Mouse (Mus musculus) brain, embryonic 14.5 days (tissue): ENCODE measurements around the gene Bcr. TPM values are rescaled to one million over a fixed set of nuclear protein-coding genes. Genes with fewer than 3 reads are reported as not detected.

ENCODE experiments used
- DNase-seq: peaks from one replicate; pipeline ENCODE4 v3.0.0-alpha.2; 2011; ENCODE audit warnings: low read depth
- CTCF ChIP-seq: fragments of 200-500 bp; IDR thresholded peaks from 2 replicates; pipeline ENCODE4 v1.5.1; 2012; ENCODE audit warnings: inconsistent platforms, mild to moderate bottlenecking, moderate library complexity, borderline replicate concordance; ENCODE audit not compliant: insufficient read depth, insufficient read length; ENCODE audit errors: extremely low read depth
- POLR2A ChIP-seq: fragments of 200-500 bp; IDR thresholded peaks from 2 replicates; pipeline ENCODE4 v1.6.1; 2012; ENCODE audit warnings: mild to moderate bottlenecking, inconsistent platforms, borderline replicate concordance; ENCODE audit not compliant: poor library complexity, insufficient read depth, insufficient read length, severe bottlenecking; ENCODE audit errors: extremely low read depth
- polyA plus RNA-seq: library from polyadenylated mRNA; depleted of rRNA; stranded (reverse); fragments of >200 nt; gene quantifications from 2 replicates; pipeline ENCODE4 v1.2.3, GENCODE M21; 2012

Bcr gene
- polyA plus RNA-seq, 1 experiment = 83.3 TPM

DNA sequence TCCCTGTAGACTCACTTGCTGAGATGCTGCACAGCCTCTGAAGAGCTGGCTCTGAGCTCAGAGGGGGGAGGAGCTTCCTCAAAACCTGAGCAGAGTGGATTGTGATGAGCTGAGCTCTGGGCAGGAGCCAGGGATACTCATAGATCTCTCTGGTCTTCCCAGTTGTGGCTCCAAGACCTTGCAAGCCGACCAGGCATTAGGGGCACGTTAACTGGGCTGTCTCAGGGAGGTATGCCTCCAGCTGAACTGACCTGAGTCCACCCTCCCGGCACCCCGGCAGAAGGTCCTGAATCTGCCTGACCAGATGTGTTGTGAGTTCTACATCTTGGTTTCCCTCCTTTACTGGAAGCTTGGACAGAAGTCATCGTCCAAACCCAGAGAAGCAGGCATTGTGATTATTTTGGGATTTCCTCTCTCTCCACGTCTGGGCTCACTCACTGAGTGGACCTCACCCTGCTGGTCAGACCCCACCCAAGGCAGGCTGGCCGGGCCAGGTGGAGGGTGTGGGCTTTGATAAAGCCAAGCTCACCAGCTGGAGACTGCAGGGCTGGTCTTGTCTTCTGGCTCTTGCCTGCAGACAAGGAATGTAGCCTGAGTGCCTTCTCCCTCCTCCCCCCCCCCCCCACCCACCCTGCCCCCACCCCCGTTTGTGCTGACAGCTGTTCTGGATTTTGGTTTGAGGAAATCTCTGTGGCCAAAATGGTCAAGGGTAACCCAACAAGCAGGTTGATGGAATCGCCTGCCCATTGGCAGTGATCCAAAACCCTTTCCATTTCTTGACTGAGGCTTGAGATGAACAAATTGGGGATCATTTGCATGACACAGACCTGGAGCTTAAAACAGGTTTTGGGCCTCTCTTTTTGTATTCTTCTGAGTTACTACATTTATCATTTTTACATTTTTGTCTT, 44.1 kb downstream of the Bcr start:
- TF ChIP-seq POLR2A (no peak), CTCF (no peak)
- peak; percentile 54 for DNase-seq

DNA sequence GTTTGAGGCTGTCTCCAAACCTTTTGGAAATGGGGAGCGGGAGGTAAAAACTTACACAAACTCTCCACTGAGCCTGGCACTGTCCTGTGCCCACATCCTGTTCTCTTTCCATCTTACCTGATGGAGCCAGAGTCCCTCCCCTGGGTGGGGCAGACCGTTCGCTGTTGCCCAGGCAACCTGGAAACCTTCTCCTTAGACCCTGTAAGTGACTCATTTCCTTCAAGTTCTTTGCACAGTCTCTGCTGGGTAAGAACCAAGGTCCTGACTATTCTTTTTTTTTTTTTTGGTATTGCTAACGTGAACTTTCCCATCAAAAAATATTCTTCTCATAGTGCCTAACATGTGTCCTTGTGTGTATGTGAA, 44.7 kb downstream of the Bcr start:
- DNase-seq = no peak
- TF ChIP-seq POLR2A = no peak
- TF ChIP-seq CTCF = no peak

DNA sequence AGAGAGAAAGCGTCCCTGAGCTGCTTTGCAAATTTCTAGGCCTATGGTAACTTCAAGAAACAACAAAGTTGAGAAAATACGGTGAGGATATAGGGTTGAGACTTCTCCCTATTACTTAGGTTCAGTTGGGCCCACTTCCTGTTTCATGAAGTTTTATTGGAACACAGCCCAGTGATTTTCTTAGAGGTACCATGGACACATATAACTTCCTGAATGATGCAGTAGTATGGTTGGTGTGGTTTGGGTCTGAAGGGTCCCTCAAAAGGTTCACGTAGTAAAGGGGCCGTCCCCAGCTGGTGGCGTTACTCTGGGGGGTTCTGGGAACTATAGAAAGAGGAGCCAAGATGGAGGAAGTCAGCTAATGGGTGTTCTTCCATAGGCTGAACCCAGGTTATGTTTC, 45.3 kb downstream of the Bcr start:
- DNase-seq = no peak

GRCm38 (mm10) chr10:75106940-75107381, 46.6 kb downstream of the Bcr start:
- TF ChIP-seq POLR2A (no peak), CTCF (no peak)
- peak; percentile 58 for DNase-seq

More for the DNA sequence above, 45.3 kb downstream of the Bcr start:
- TF ChIP-seq CTCF (no peak), POLR2A (no peak)

- TF ChIP-seq POLR2A (no peak), CTCF (no peak)
- DNase-seq = no peak
Measured at GRCm38 (mm10) chr10:75108092-75108491, 47.7 kb downstream of the Bcr start.

DNA sequence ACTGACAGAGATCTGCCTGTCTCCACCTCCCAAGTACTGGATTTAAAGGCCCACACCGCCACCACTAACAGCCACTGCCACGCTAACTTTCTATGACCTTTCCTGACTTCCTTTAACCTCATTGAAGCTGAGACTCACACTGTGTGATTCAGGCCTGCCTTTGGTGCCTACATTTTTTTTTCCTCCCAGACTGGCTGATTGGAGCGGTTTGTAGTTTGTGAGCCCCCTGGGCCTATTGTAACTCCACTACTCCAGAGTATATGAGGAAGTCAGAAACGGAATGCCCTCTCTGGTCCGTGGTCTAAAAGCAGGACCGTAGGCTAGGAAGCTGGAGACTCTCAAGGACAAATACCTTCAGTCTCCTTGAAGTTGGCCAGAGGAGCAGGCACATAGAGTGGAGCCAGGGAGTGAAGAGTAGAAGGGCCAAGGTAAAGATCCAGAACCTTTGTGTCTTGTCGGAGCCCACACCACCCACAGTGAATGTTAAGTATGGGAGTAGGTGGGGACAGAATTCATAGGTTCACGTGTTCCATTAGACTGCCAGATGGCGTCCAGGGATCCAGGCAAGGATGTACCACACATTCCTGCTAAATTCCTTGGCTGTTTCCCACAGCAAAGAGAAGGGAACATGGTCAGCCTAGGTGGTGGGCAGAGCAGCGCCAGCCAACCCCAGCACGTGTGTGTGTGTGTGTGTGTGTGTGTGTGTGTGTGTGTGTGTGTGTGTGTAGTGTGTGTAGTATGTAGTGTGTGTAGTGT, 51.2 kb downstream of the Bcr start:
- no peak for DNase-seq
- no peak for TF ChIP-seq CTCF
- no peak for TF ChIP-seq POLR2A

DNA sequence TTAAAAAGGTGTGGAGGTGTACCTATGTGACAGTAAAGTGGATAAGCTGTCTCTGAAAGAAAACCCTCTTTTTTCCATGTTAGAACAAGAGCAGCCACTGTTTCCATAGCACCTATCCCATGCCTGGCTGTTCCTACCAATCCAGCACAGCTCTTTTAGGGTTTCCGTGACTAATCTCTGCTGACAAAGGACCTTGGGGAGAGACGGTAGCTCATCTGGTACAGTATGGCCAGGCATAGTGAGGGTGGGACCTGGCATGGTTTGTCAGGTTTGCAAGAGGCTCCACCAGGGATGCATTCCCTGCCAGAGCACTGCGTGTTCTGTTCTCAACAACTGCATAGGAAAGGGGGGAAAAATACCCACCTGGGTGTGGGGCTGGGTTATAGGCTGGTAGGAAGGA, 52.0 kb downstream of the Bcr start:
- TF ChIP-seq CTCF (no peak), POLR2A (no peak)
- peak; percentile 21 for DNase-seq

- DNase-seq = no peak
- TF ChIP-seq CTCF (no peak), POLR2A (no peak)
Measured at GRCm38 (mm10) chr10:75113620-75114019, 53.2 kb downstream of the Bcr start.

DNA sequence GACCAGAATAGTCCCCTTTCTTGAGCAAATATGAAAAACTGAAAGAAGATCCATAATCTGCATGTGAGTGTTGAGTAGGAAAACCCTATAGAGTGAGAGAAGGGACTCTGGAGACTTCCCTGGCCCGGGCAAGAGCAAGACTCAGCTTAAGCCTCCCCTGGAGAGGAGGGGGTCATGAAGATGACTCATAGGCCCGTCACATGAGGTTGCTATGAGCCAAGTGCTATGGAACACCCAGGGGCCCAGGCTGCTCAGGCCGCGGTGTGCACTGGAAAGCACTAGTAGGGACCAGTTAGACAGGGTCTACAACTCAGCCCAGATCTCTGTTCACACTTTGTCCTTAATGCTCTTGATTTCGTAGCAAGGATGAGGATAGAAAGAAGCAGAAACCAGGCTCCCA, 54.8 kb downstream of the Bcr start:
- DNase-seq = no peak
- TF ChIP-seq POLR2A (no peak), CTCF (no peak)

- no peak for TF ChIP-seq POLR2A
- TF ChIP-seq CTCF = no peak
- DNase-seq = no peak
Measured at GRCm38 (mm10) chr10:75116842-75117457, 56.6 kb downstream of the Bcr start.

DNA sequence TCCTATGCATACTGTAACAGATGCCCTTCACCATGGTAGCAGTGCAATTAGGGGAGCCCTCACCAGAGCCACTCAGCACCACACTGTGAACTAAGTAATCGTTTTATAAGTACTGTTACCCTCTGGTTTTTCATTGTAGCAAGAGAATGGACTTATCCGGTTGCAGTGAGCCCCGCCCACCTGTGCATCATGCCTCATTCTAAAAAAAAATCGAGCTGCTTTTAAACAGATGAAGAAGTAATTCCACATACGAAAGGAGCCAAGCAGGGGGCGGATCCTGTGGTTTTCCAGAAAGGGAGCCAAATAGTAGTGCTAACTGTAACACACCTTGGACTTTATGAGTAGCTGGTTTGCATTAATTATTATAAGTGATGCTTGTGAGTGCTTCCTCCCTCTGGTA, 58.1 kb downstream of the Bcr start:
- TF ChIP-seq POLR2A (no peak), CTCF (no peak)
- DNase-seq = no peak
